Mouse (Mus musculus): ENCODE measurements around the gene Taok2. TPM values are rescaled to one million over a fixed set of nuclear protein-coding genes. Genes with fewer than 3 reads are reported as not detected.

Taok2 gene
- polyA plus RNA-seq, 1 experiment from 2014 or later: 13.9 TPM

- H3K4me1 ChIP-seq (replicated peaks; ENCODE audit: control insufficient read depth, insufficient read depth): no peaks in the 10 kb centered on the region
- H3K9me3 ChIP-seq (ENCODE audit: control insufficient read depth, low read length): no peaks in the 10 kb centered on the region
- ATAC-seq (ENCODE audit: low FRiP score, low TSS enrichment) (no peak), DNase-seq (ENCODE audit: low spot score) (no peak)
- no peak overlapping the region for H3K9ac ChIP-seq (ENCODE audit: low read length)
- H3K36me3 ChIP-seq (ENCODE audit: control insufficient read depth, insufficient read depth, low read length): no peaks in the 10 kb centered on the region
- WGBS: 75% methylated on average over 8 of the region's 8 CpGs
- H3K4me2 ChIP-seq (replicated peaks; ENCODE audit: low read depth): no peak overlapping the region
- TF ChIP-seq EP300 (optimal IDR thresholded peaks at IDR 0.05): no peak
- no peak for TF ChIP-seq CTCF (IDR thresholded peaks at IDR 0.05; ENCODE audit: low read depth)
- H3K27me3 ChIP-seq (ENCODE audit: control insufficient read depth, insufficient read depth, low read length): no peaks in the 10 kb centered on the region
- no peak overlapping the region for H3K4me3 ChIP-seq (ENCODE audit: low read depth, low read length)
- H3K27ac ChIP-seq (replicated peaks): no peak overlapping the region
Observed at GRCm38 (mm10) chr7:126816494-126816893, 68.0 kb downstream of the Taok2 start.

- H3K36me3 ChIP-seq (ENCODE audit: control insufficient read depth, insufficient read depth, low read length): no peaks in the 10 kb centered on the region
- no peak for TF ChIP-seq EP300 (optimal IDR thresholded peaks at IDR 0.05)
- no peak for TF ChIP-seq CTCF (IDR thresholded peaks at IDR 0.05; ENCODE audit: low read depth)
- H3K27ac ChIP-seq (replicated peaks): no peak overlapping the region
- H3K4me1 ChIP-seq (replicated peaks; ENCODE audit: control insufficient read depth, insufficient read depth): no peaks in the 10 kb centered on the region
- ATAC-seq (ENCODE audit: low FRiP score, low TSS enrichment): no peak
- H3K4me2 ChIP-seq (replicated peaks; ENCODE audit: low read depth): no peak overlapping the region
- no peaks in the 10 kb centered on the region for H3K9me3 ChIP-seq (ENCODE audit: control insufficient read depth, low read length)
- no peak overlapping the region for H3K4me3 ChIP-seq (ENCODE audit: low read depth, low read length)
- no peak for DNase-seq (ENCODE audit: low spot score)
- H3K27me3 ChIP-seq (ENCODE audit: control insufficient read depth, insufficient read depth, low read length): no peaks in the 10 kb centered on the region
- WGBS: 63% methylated on average over 8 of the region's 8 CpGs
- no peak overlapping the region for H3K9ac ChIP-seq (ENCODE audit: low read length)
Observed at GRCm38 (mm10) chr7:126815726-126816222, 68.7 kb downstream of the Taok2 start.

Other genes with a start within 250 kb of the Taok2 start
- 28.6 and 28.9 TPM in 2 replicates for gene Sgf29, start 235.4 kb downstream of the Taok2 start, polyA plus RNA-seq (2015; fragmentation: Nextera tagmentation; extraction: Ambion mirVana)
- 10.9 and 12.4 TPM in 2 replicates for gene Sult1a1, start 208.3 kb downstream of the Taok2 start, polyA plus RNA-seq (2015; fragmentation: Nextera tagmentation; extraction: Ambion mirVana)
- 92.3 and 93.4 TPM in 2 replicates for gene Bola2, start 189.3 kb downstream of the Taok2 start, polyA plus RNA-seq (2015; fragmentation: Nextera tagmentation; extraction: Ambion mirVana)
- 6.1 and 6.2 TPM in 2 replicates for gene Slx1b, start 188.9 kb downstream of the Taok2 start, polyA plus RNA-seq (2015; fragmentation: Nextera tagmentation; extraction: Ambion mirVana)
- gene Coro1a, start 176.9 kb downstream of the Taok2 start, polyA plus RNA-seq (2015; fragmentation: Nextera tagmentation; extraction: Ambion mirVana): 15.7 and 16.9 TPM in 2 replicates
- 114 and 116 TPM in 2 replicates for gene Mapk3, start 125.1 kb downstream of the Taok2 start, polyA plus RNA-seq (2015; fragmentation: Nextera tagmentation; extraction: Ambion mirVana)
- 51.3 and 53.1 TPM in 2 replicates for gene Gdpd3, start 118.4 kb downstream of the Taok2 start, polyA plus RNA-seq (2015; fragmentation: Nextera tagmentation; extraction: Ambion mirVana)
- 86.0 and 102 TPM in 2 replicates for gene Ypel3, start 107.7 kb downstream of the Taok2 start, polyA plus RNA-seq (2015; fragmentation: Nextera tagmentation; extraction: Ambion mirVana)
- 0.08 and 0.18 TPM in 2 replicates for gene Tbx6, start 103.2 kb downstream of the Taok2 start, polyA plus RNA-seq (2015; fragmentation: Nextera tagmentation; extraction: Ambion mirVana)
- 118 and 122 TPM in 2 replicates for gene Ppp4c, start 92.2 kb downstream of the Taok2 start, polyA plus RNA-seq (2015; fragmentation: Nextera tagmentation; extraction: Ambion mirVana)
- 0.57 and 0.59 TPM in 2 replicates for gene Fam57b, start 87.0 kb downstream of the Taok2 start, polyA plus RNA-seq (2015; fragmentation: Nextera tagmentation; extraction: Ambion mirVana)
- gene 4930451I11Rik, start 53.1 kb downstream of the Taok2 start, polyA plus RNA-seq (2015; fragmentation: Nextera tagmentation; extraction: Ambion mirVana): not detected in 2 replicates
- 0.15 and 0.41 TPM in 2 replicates for gene Doc2a, start 37.3 kb downstream of the Taok2 start, polyA plus RNA-seq (2015; fragmentation: Nextera tagmentation; extraction: Ambion mirVana)
- 5.7 and 7.6 TPM in 2 replicates for gene Hirip3, start 22.7 kb downstream of the Taok2 start, polyA plus RNA-seq (2015; fragmentation: Nextera tagmentation; extraction: Ambion mirVana)
- gene Ino80e, start 22.3 kb downstream of the Taok2 start, polyA plus RNA-seq (2015; fragmentation: Nextera tagmentation; extraction: Ambion mirVana): 31.0 and 34.4 TPM in 2 replicates
- gene Tmem219, start 38.2 kb upstream of the Taok2 start, polyA plus RNA-seq (2015; fragmentation: Nextera tagmentation; extraction: Ambion mirVana): 32.9 and 36.3 TPM in 2 replicates
- gene Kctd13, start 44.2 kb upstream of the Taok2 start, polyA plus RNA-seq (2015; fragmentation: Nextera tagmentation; extraction: Ambion mirVana): 9.7 and 10.2 TPM in 2 replicates
- 0.28 and 0.40 TPM in 2 replicates for gene Asphd1, start 64.9 kb upstream of the Taok2 start, polyA plus RNA-seq (2015; fragmentation: Nextera tagmentation; extraction: Ambion mirVana)
- gene Sez6l2, start 65.9 kb upstream of the Taok2 start, polyA plus RNA-seq (2015; fragmentation: Nextera tagmentation; extraction: Ambion mirVana): 1.5 and 1.6 TPM in 2 replicates
- gene Cdipt, start 91.2 kb upstream of the Taok2 start, polyA plus RNA-seq (2015; fragmentation: Nextera tagmentation; extraction: Ambion mirVana): 79.3 and 80.4 TPM in 2 replicates
- gene Cdiptos, start 91.4 kb upstream of the Taok2 start, polyA plus RNA-seq (2015; fragmentation: Nextera tagmentation; extraction: Ambion mirVana): 1.5 and 1.7 TPM in 2 replicates
- 49.5 and 50.0 TPM in 2 replicates for gene Mvp, start 129.9 kb upstream of the Taok2 start, polyA plus RNA-seq (2015; fragmentation: Nextera tagmentation; extraction: Ambion mirVana)
- 0.42 TPM in 1 of 2 replicates, not detected in the other for gene Pagr1b, start 131.8 kb upstream of the Taok2 start, polyA plus RNA-seq (2015; fragmentation: Nextera tagmentation; extraction: Ambion mirVana)
- 8.7 and 25.1 TPM in 2 replicates for gene Pagr1a, start 132.6 kb upstream of the Taok2 start, polyA plus RNA-seq (2015; fragmentation: Nextera tagmentation; extraction: Ambion mirVana)
- 12.0 and 27.5 TPM in 2 replicates for gene Gm42742, start 136.4 kb upstream of the Taok2 start, polyA plus RNA-seq (2015; fragmentation: Nextera tagmentation; extraction: Ambion mirVana)
- 1.7 and 2.9 TPM in 2 replicates for gene Prrt2, start 136.5 kb upstream of the Taok2 start, polyA plus RNA-seq (2015; fragmentation: Nextera tagmentation; extraction: Ambion mirVana)
- gene Maz, start 142.3 kb upstream of the Taok2 start, polyA plus RNA-seq (2015; fragmentation: Nextera tagmentation; extraction: Ambion mirVana): 21.3 and 25.5 TPM in 2 replicates
- gene Kif22, start 157.8 kb upstream of the Taok2 start, polyA plus RNA-seq (2015; fragmentation: Nextera tagmentation; extraction: Ambion mirVana): 20.8 and 24.4 TPM in 2 replicates
- gene Zg16, start 202.6 kb upstream of the Taok2 start, polyA plus RNA-seq (2015; fragmentation: Nextera tagmentation; extraction: Ambion mirVana): 1.8 and 2.0 TPM in 2 replicates
- 4.0 and 4.1 TPM in 2 replicates for gene AI467606, start 206.7 kb upstream of the Taok2 start, polyA plus RNA-seq (2015; fragmentation: Nextera tagmentation; extraction: Ambion mirVana)
- gene Qprt, start 237.5 kb upstream of the Taok2 start, polyA plus RNA-seq (2015; fragmentation: Nextera tagmentation; extraction: Ambion mirVana): 0.89 and 1.4 TPM in 2 replicates